Mouse (Mus musculus): ENCODE data around the gene Robo3. TPM values are rescaled to one million over a fixed set of nuclear protein-coding genes. Genes with fewer than 3 reads are reported as not detected.

Robo3 gene
- 0.07 and 0.13 TPM in 2 replicates for polyA plus RNA-seq (2012; rRNA removed; ENCODE audit: low replicate concordance)

GRCm38 (mm10) chr9:37432720-37433421 is at the start of gene Robo3:
Gene Robo3 (minus strand): TSS chr9:37433246.

GRCm38 (mm10) chr9:37401802-37402201 is 31.2 kb downstream of the Robo3 start, which contains the start of gene Robo4:
Gene Robo4 (plus strand): TSS chr9:37401897.

GRCm38 (mm10) chr9:37367301-37368080 is 65.6 kb downstream of the Robo3 start, which contains the start of gene Hepacam:
Gene Hepacam (plus strand): TSS chr9:37367351.

Other genes starting within 250 kb of the Robo3 start
- 1.4 and 3.7 TPM in 2 replicates for gene Tmem218, start 225.0 kb downstream of the Robo3 start, polyA plus RNA-seq (2012; rRNA removed; ENCODE audit: low replicate concordance)
- gene Slc37a2, start 177.5 kb downstream of the Robo3 start, polyA plus RNA-seq (2012; rRNA removed; ENCODE audit: low replicate concordance) = 7.9 and 9.5 TPM in 2 replicates
- gene Ccdc15, start 84.8 kb downstream of the Robo3 start, polyA plus RNA-seq (2012; rRNA removed; ENCODE audit: low replicate concordance) = 0.83 and 4.2 TPM in 2 replicates
- 0.50 and 0.59 TPM in 2 replicates for gene Hepacam, start 65.9 kb downstream of the Robo3 start, polyA plus RNA-seq (2012; rRNA removed; ENCODE audit: low replicate concordance)
- 48.2 and 50.0 TPM in 2 replicates for gene Robo4, start 31.3 kb downstream of the Robo3 start, polyA plus RNA-seq (2012; rRNA removed; ENCODE audit: low replicate concordance)
- gene Msantd2, start 56.1 kb upstream of the Robo3 start, polyA plus RNA-seq (2012; rRNA removed; ENCODE audit: low replicate concordance) = 18.1 and 21.3 TPM in 2 replicates
- gene Esam, start 94.8 kb upstream of the Robo3 start, polyA plus RNA-seq (2012; rRNA removed; ENCODE audit: low replicate concordance) = 59.3 and 80.1 TPM in 2 replicates
- gene Vsig2, start 106.0 kb upstream of the Robo3 start, polyA plus RNA-seq (2012; rRNA removed; ENCODE audit: low replicate concordance) = 12.1 and 19.5 TPM in 2 replicates
- gene Nrgn, start 119.7 kb upstream of the Robo3 start, polyA plus RNA-seq (2012; rRNA removed; ENCODE audit: low replicate concordance) = 3.0 and 8.3 TPM in 2 replicates
- 6.1 and 17.9 TPM in 2 replicates for gene Siae, start 122.5 kb upstream of the Robo3 start, polyA plus RNA-seq (2012; rRNA removed; ENCODE audit: low replicate concordance)
- 0.70 TPM in 1 of 2 replicates, not detected in the other for gene Spa17, start 180.5 kb upstream of the Robo3 start, polyA plus RNA-seq (2012; rRNA removed; ENCODE audit: low replicate concordance)
- gene Tbrg1, start 224.1 kb upstream of the Robo3 start, polyA plus RNA-seq (2012; rRNA removed; ENCODE audit: low replicate concordance) = 32.2 and 57.9 TPM in 2 replicates
- 0.46 TPM in 1 of 2 replicates, not detected in the other for gene Panx3, start 236.0 kb upstream of the Robo3 start, polyA plus RNA-seq (2012; rRNA removed; ENCODE audit: low replicate concordance)